Mouse (Mus musculus) small intestine, adult 2 months (tissue): ENCODE results near the gene Tnfrsf8. TPM values are rescaled to one million over a fixed set of nuclear protein-coding genes. Genes with fewer than 3 reads are reported as not detected.

Source experiments
- H3K27ac ChIP-seq: fragments of 200-500 bp; 2 replicates; pipeline ENCODE4 v1.5.1; 2012; ENCODE audit warnings: low read depth, low read length, control low read depth, inconsistent platforms; ENCODE audit not compliant: insufficient read depth
- H3K27me3 ChIP-seq: fragments of 200-500 bp; 2 replicates; pipeline ENCODE4 v1.6.1; 2012; ENCODE audit warnings: mild to moderate bottlenecking, moderate library complexity, low read length, inconsistent platforms; ENCODE audit not compliant: control insufficient read depth, insufficient read depth
- H3K36me3 ChIP-seq: fragments of 200-500 bp; 2 replicates; pipeline ENCODE4 v1.6.1; 2012; ENCODE audit warnings: mild to moderate bottlenecking, low read length, control low read depth, inconsistent platforms; ENCODE audit not compliant: control insufficient read depth, insufficient read depth
- H3K4me1 ChIP-seq: fragments of 200-500 bp; 2 replicates; pipeline ENCODE4 v1.6.1; 2012; ENCODE audit warnings: low read length, inconsistent platforms, mixed read lengths; ENCODE audit not compliant: control insufficient read depth, insufficient read depth, insufficient read length
- H3K4me3 ChIP-seq: fragments of 200-500 bp; 2 replicates; pipeline ENCODE4 v1.5.1; 2012; ENCODE audit warnings: low read depth, mild to moderate bottlenecking, control low read depth, inconsistent platforms, low read length, moderate library complexity
- CTCF ChIP-seq: fragments of 200-500 bp; IDR thresholded peaks from 2 replicates; pipeline ENCODE4 v1.5.1; 2012; ENCODE audit warnings: low read depth, mild to moderate bottlenecking, control low read depth, inconsistent platforms, low read length, moderate library complexity, mixed read lengths; ENCODE audit not compliant: insufficient replicate concordance, insufficient read length; ENCODE audit errors: extremely low read depth
- POLR2A ChIP-seq: fragments of 200-500 bp; IDR thresholded peaks from 2 replicates; pipeline ENCODE4 v1.6.1; 2012; ENCODE audit warnings: low read depth, mild to moderate bottlenecking, control low read depth, inconsistent platforms, low read length, moderate library complexity
- WGBS: fragments of 180-500 bp; shearing (Covaris S2); methylation state at CpG from one replicate; pipeline ENCODE4 v1.1.7; 2018; 5-methylcytosine and 5-hydroxymethylcytosine counted together
- polyA plus RNA-seq: library from polyadenylated mRNA; depleted of rRNA; stranded (reverse); fragments of >200 nt; gene quantifications from 2 replicates; pipeline ENCODE4 v1.2.3, GENCODE M21; 2012; rRNA removed

Tnfrsf8 gene
- polyA plus RNA-seq, 1 experiment, result 0.35 TPM

DNA sequence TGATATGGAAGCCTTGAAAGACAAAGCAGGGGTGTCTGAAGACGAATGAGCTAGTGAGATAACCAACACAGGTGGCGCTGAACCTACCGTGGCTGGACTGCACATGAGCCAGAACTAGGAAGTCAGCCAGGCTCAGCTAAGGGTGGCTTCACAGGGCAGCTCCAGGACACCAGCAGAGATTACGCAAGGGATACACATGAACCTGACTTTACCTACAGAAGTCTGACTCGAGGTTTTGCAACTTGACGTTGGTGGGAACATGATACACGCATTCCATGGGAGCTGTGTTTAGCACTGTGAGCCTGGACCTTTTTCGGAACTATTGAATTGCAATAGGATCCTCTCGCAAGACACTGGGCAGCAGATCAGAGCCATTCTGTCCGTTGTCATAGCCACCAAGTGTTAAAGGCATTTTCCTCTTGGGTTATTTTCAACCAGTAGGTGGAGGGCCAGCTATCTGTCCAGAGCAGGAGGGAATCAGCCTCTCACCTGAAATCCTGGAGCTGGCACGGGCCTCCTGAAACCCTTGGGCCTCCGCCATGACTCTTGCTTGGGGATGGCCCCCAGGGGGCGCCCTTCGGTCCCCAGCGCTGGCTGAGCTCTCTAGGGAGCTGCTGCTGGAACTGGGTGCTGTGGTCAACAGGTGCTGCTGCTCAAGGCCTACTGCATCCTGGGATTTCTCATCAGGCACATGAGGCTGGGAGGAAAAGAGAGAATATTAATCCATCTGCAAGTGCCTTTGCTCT, 95.6 kb downstream of the Tnfrsf8 start:
- H3K4me3 ChIP-seq, result no peak overlapping the region
- no peak for TF ChIP-seq POLR2A
- TF ChIP-seq CTCF, result peak; percentile 68; the same call in 1 of the 2 replicates
- WGBS, result 66% methylated on average over 15 of the region's 15 CpGs
- no peaks in the 10 kb centered on the region for H3K27me3 ChIP-seq
- no peaks in the 10 kb centered on the region; the same call in 1 of the 2 replicates for H3K4me1 ChIP-seq
- peaks cover 31% of the 10 kb centered on the region for H3K36me3 ChIP-seq
- H3K27ac ChIP-seq, result no peak overlapping the region

DNA sequence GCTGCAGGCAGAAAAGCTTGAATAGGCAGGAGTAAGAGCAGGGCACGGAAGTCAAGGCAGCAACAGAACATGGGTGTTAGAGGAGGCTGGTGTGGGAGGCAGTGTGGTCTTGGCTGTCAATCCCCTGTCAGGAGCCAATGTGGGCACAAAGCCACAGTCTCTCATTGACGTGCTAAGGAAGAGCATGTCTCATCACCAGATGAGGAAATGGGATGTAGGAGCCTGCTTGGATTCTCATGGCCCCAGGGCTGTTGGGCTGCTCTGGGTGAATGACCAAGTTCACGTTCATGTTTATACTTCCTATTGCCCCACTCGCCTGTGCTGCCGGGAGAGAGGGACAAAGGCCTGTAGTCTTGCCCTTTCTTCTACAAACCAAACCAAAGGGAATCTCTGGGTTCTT, 97.1 kb downstream of the Tnfrsf8 start:
- H3K27me3 ChIP-seq, result no peaks in the 10 kb centered on the region
- no peak overlapping the region for H3K4me3 ChIP-seq
- TF ChIP-seq POLR2A, result no peak
- no peak for TF ChIP-seq CTCF
- H3K4me1 ChIP-seq, result no peaks in the 10 kb centered on the region; the same call in 1 of the 2 replicates
- no peak overlapping the region for H3K27ac ChIP-seq
- peaks cover 20% of the 10 kb centered on the region for H3K36me3 ChIP-seq
- 81% methylated on average over 5 of the region's 5 CpGs for WGBS

Other genes starting within 250 kb of the Tnfrsf8 start
- gene Vps13d, start 120.2 kb downstream of the Tnfrsf8 start, polyA plus RNA-seq, result 5.0 and 11.9 TPM in 2 replicates
- 13.5 and 14.2 TPM in 2 replicates for gene Tnfrsf1b, start 68.3 kb downstream of the Tnfrsf8 start, polyA plus RNA-seq
- gene Zfp990, start 195.6 kb upstream of the Tnfrsf8 start, polyA plus RNA-seq, result not detected in 2 replicates